Mouse (Mus musculus): ENCODE measurements at regions not wholly inside any gene's neighbourhood (a gene's known extent, or its start where the extent isn't known, plus 50 kb on each side); places are given as distances from the start of the nearest gene placed in this dataset.

GRCm38 (mm10) chr3:137790340-137790739 is 73.9 kb upstream of the H2afz start:
- DNase-seq (ENCODE audit: inconsistent age in 2 of 2, low spot score in 1 of 2): no peak

GRCm38 (mm10) chr3:137795754-137796315 is 68.5 kb upstream of the H2afz start:
- no peak for DNase-seq (ENCODE audit: inconsistent age in 2 of 2, low spot score in 1 of 2)

- DNase-seq (ENCODE audit: inconsistent age in 2 of 2, low spot score in 1 of 2): no peak
These were observed 65.5 kb upstream of the H2afz start for GRCm38 (mm10) chr3:137798769-137799168.

- DNase-seq (ENCODE audit: inconsistent age in 2 of 2, low spot score in 1 of 2): no peak
These were observed 62.8 kb upstream of the H2afz start for GRCm38 (mm10) chr3:137801402-137802020.

GRCm38 (mm10) chr3:137807423-137807822 is 56.9 kb upstream of the H2afz start:
- DNase-seq (ENCODE audit: inconsistent age in 2 of 2, low spot score in 1 of 2): no peak

- DNase-seq (ENCODE audit: inconsistent age in 2 of 2, low spot score in 1 of 2): no peak
These were observed 56.2 kb upstream of the H2afz start for GRCm38 (mm10) chr3:137807913-137808684.

GRCm38 (mm10) chr3:137810123-137810522 is 54.2 kb upstream of the H2afz start:
- no peak for DNase-seq (ENCODE audit: inconsistent age in 2 of 2, low spot score in 1 of 2)
